Comparison of ENCODE assay signal across 8 mouse cellular contexts in the genomic region with DNA sequence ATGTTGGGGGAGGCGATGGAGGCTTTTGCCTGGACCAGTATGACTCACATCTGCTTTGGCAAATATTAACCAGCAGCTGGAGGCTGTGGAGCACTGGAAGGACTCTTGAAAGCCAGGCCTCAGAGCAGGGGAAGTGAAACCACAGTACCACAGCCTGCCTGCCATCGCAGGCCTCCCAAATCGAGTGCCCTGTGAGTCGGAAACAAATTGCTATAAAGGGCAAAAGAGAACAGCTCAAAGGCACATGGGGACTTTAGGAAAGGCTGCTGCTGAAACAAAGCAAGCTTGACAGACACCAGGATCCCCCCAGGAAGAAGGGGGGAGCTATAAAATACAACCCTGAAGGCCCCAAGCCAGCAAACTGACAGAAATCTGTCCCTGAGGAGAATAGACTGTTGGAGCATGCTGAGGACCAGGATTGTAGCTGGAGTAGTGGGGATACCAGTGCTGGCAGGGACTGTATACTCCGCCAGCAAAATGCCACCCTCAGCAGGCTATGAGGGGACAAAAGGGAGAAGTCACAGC. TPM values are rescaled to one million over a fixed set of nuclear protein-coding genes. Genes with fewer than 3 reads are reported as not detected.
A peak's percentile ranks its signal among the peaks of the same experiment; 100 is the strongest.
DNase-seq lines count a peak whose midpoint lies in the region; ATAC-seq lines count a peak whose summit lies in the region.

No protein-coding gene starts in this region.

- H3K36me3 ChIP-seq in splenic B cell, adult 2 months (ENCODE audit: control insufficient read depth, insufficient read depth, low read length, poor library complexity, severe bottlenecking) = peaks cover 5% of the 10 kb centered on the region; the same call in 1 of the 2 replicates

- DNase-seq in B cell, adult 2 months = peak; percentile 76 to 78
- DNase-seq in NIH3T3 (ENCODE audit: low read depth) = peak; percentile 78
- peak; percentile 73 to 87 for DNase-seq in heart, adult 18-20 months
- peak; percentile 78 for DNase-seq in kidney, adult 11 months
- DNase-seq in lung, postnatal 14 days = peak; percentile 42
- DNase-seq in splenic B cell, adult 2 months (ENCODE audit: low read depth, low spot score) = peak; percentile 81
- DNase-seq in c-Kit-positive CD71-positive TER-119-positive erythroid progenitor cells, embryonic 14.5 days (ENCODE audit: low spot score) = no peak

- no peaks in the 10 kb centered on the region for H3K27me3 ChIP-seq in splenic B cell, adult 2 months (ENCODE audit: control insufficient read depth, insufficient read depth, low read length, poor library complexity, severe bottlenecking)

- ATAC-seq in frontal cortex, adult (ENCODE audit: low TSS enrichment) = no peak

RNA-seq across cellular contexts. Expression of a gene that starts 15.9 kb away (rescaled TPM):
- 1 to 10 TPM in 1 of 2 experiments, not detected in 1; 4.0 TPM for total RNA-seq in heart, adult 18-20 months (2021)

RNA-seq across cellular contexts. Expression of a gene that starts 28.2 kb away (rescaled TPM):
- 10 to 100 TPM; 30.7 to 31.1 TPM for total RNA-seq in heart, adult 18-20 months (2021)
